ENCODE assay signal across 19 mouse cellular contexts in the genomic region with DNA sequence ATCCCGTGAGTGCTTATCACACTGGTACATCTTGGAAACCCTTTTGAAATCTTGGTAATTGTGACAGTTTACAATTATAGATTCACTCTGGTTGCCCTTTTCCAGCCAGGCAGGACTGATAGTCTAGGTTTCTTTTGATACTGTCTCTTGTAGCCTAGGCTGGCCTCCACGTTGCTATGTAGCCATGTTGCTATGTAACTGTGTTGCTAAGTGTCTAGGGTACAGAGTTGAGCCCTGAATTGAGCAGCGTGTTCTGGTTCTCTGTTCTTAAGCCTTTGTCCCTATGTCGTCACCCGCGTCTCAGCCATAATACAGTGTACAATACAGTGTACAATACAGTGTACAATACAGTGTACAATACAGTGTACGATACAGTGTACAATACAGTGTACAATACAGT.
A peak's percentile ranks its signal among the peaks of the same experiment; 100 is the strongest.
DNase-seq lines count a peak whose midpoint lies in the region; ATAC-seq lines count a peak whose summit lies in the region.
"Had no signal": no experiment of that assay in that cellular context is flagged by ENCODE, and none has a peak within 500 bp of the region (broad histone marks: within the 10 kb centered on the region; RNA-seq: fewer than 3 reads in every experiment).

No protein-coding gene starts in this region.

- no peak overlapping the region for H3K4me3 ChIP-seq in hindbrain, embryonic 11.5 days (ENCODE audit: low read depth, low read length)
- no peak overlapping the region for H3K4me3 ChIP-seq in hindbrain, embryonic 14.5 days (replicated peaks; ENCODE audit: low read length)
- no peak overlapping the region for H3K4me3 ChIP-seq in forebrain, embryonic 16.5 days (replicated peaks; ENCODE audit: low read length)
- no peak overlapping the region for H3K4me3 ChIP-seq in midbrain, embryonic 12.5 days
- H3K4me3 ChIP-seq: heart, embryonic 10.5 days; limb, embryonic 13.5 days; neural tube, embryonic 13.5 days had no signal

- ATAC-seq in hindbrain, embryonic 11.5 days (ENCODE audit: low FRiP score) = peak; percentile 54; the same call in 1 of the 2 replicates
- no peak for ATAC-seq in hindbrain, embryonic 14.5 days (ENCODE audit: low FRiP score)
- 0 out of 2 replicates have a peak, but pooled peaks have one; percentile 39 for ATAC-seq in forebrain, embryonic 16.5 days
- ATAC-seq in midbrain, embryonic 12.5 days (ENCODE audit: low FRiP score, low read depth) = peak; percentile 72
- no peak for ATAC-seq in granulocyte monocyte progenitor cell, adult 5-6 weeks (replicated peaks; ENCODE audit: poor library complexity, severe bottlenecking)

- H3K9ac ChIP-seq in hindbrain, embryonic 11.5 days (ENCODE audit: low read depth, low read length) = no peak overlapping the region
- H3K9ac ChIP-seq in hindbrain, embryonic 14.5 days = no peak overlapping the region
- no peak overlapping the region for H3K9ac ChIP-seq in forebrain, embryonic 16.5 days (replicated peaks; ENCODE audit: low read depth, low read length)
- no peak overlapping the region for H3K9ac ChIP-seq in midbrain, embryonic 12.5 days (replicated peaks)
- H3K9ac ChIP-seq: limb, embryonic 13.5 days; neural tube, embryonic 13.5 days had no signal

- 76% methylated on average over 7 of the region's 7 CpGs for WGBS in hindbrain, embryonic 11.5 days
- WGBS in hindbrain, embryonic 14.5 days = 45% methylated on average over 7 of the region's 7 CpGs
- 30% methylated on average over 7 of the region's 7 CpGs for WGBS in forebrain, embryonic 16.5 days
- WGBS in midbrain, embryonic 12.5 days = 54% methylated on average over 7 of the region's 7 CpGs

- no peaks in the 10 kb centered on the region for H3K36me3 ChIP-seq in hindbrain, embryonic 11.5 days (ENCODE audit: control insufficient read depth, insufficient read depth, low read length)
- H3K36me3 ChIP-seq in hindbrain, embryonic 14.5 days (replicated peaks; ENCODE audit: control insufficient read depth, insufficient read depth) = no peaks in the 10 kb centered on the region
- no peaks in the 10 kb centered on the region for H3K36me3 ChIP-seq in forebrain, embryonic 16.5 days (ENCODE audit: control insufficient read depth, insufficient read depth)
- H3K36me3 ChIP-seq in midbrain, embryonic 12.5 days = no peaks in the 10 kb centered on the region
- H3K36me3 ChIP-seq: heart, embryonic 10.5 days; limb, embryonic 13.5 days; neural tube, embryonic 13.5 days had no signal

- no peaks in the 10 kb centered on the region for H3K9me3 ChIP-seq in hindbrain, embryonic 11.5 days (ENCODE audit: control insufficient read depth, low read length)
- no peaks in the 10 kb centered on the region for H3K9me3 ChIP-seq in hindbrain, embryonic 14.5 days (ENCODE audit: control insufficient read depth, low read length)
- no peaks in the 10 kb centered on the region for H3K9me3 ChIP-seq in forebrain, embryonic 16.5 days (ENCODE audit: control insufficient read depth, low read length)
- no peaks in the 10 kb centered on the region for H3K9me3 ChIP-seq in midbrain, embryonic 12.5 days
- H3K9me3 ChIP-seq: heart, embryonic 10.5 days; limb, embryonic 13.5 days; neural tube, embryonic 13.5 days had no signal

- no peaks in the 10 kb centered on the region for H3K4me1 ChIP-seq in hindbrain, embryonic 11.5 days (replicated peaks; ENCODE audit: control insufficient read depth, insufficient read depth, low read length)
- H3K4me1 ChIP-seq in hindbrain, embryonic 14.5 days (replicated peaks; ENCODE audit: control insufficient read depth, insufficient read depth, low read length) = peaks cover 14% of the 10 kb centered on the region; the same call in 1 of the 2 replicates
- peaks cover 13% of the 10 kb centered on the region for H3K4me1 ChIP-seq in forebrain, embryonic 16.5 days (replicated peaks; ENCODE audit: control insufficient read depth, insufficient read depth, low read length)
- peaks cover 26% of the 10 kb centered on the region for H3K4me1 ChIP-seq in midbrain, embryonic 12.5 days

- no peaks in the 10 kb centered on the region for H3K27me3 ChIP-seq in hindbrain, embryonic 11.5 days (ENCODE audit: control insufficient read depth, insufficient read depth, low read length)
- no peaks in the 10 kb centered on the region for H3K27me3 ChIP-seq in hindbrain, embryonic 14.5 days (ENCODE audit: control insufficient read depth, insufficient read depth, low read length)
- H3K27me3 ChIP-seq in forebrain, embryonic 16.5 days (replicated peaks; ENCODE audit: control insufficient read depth, insufficient read depth, low read length) = no peaks in the 10 kb centered on the region
- no peaks in the 10 kb centered on the region for H3K27me3 ChIP-seq in midbrain, embryonic 12.5 days
- H3K27me3 ChIP-seq: limb, embryonic 13.5 days; neural tube, embryonic 13.5 days had no signal

- peak; percentile 42 for DNase-seq in hindbrain, embryonic 11.5 days (ENCODE audit: low spot score)
- DNase-seq in hindbrain, embryonic 14.5 days (ENCODE audit: low spot score) = no peak
- peak; percentile 5 for DNase-seq in ZHBTc4 (ENCODE audit: low read depth, low spot score)
- no peak for DNase-seq in adrenal gland, adult 18-20 months (ENCODE audit: low spot score in 2 of 2)
- no peak for DNase-seq in right cerebral cortex, postnatal 4 days
- DNase-seq: adrenal gland, postnatal 36 days; cerebellum, postnatal 36 days; gastrocnemius, postnatal 25 days; kidney, adult 18-20 months; kidney, postnatal 14 days; spleen, adult 18-20 months; thymus, postnatal 25 days had no signal

- H3K4me2 ChIP-seq in hindbrain, embryonic 11.5 days (replicated peaks; ENCODE audit: low read depth, low read length) = no peak overlapping the region
- H3K4me2 ChIP-seq in hindbrain, embryonic 14.5 days (replicated peaks) = no peak overlapping the region
- no peak overlapping the region for H3K4me2 ChIP-seq in forebrain, embryonic 16.5 days (ENCODE audit: low read length)
- H3K4me2 ChIP-seq in midbrain, embryonic 12.5 days (replicated peaks) = no peak overlapping the region
- H3K4me2 ChIP-seq: limb, embryonic 13.5 days; neural tube, embryonic 13.5 days had no signal

- no peak overlapping the region for H3K27ac ChIP-seq in hindbrain, embryonic 11.5 days (ENCODE audit: low read depth, low read length)
- H3K27ac ChIP-seq in hindbrain, embryonic 14.5 days = no peak overlapping the region
- no peak overlapping the region for H3K27ac ChIP-seq in forebrain, embryonic 16.5 days (ENCODE audit: low read length)
- H3K27ac ChIP-seq in midbrain, embryonic 12.5 days (replicated peaks) = no peak overlapping the region
- H3K27ac ChIP-seq: heart, embryonic 10.5 days; limb, embryonic 13.5 days; neural tube, embryonic 13.5 days; stomach, postnatal 0 days had no signal

Comparison
In these comparisons a context has a peak if more than half of its experiments do, and no peak if none do; other contexts are left out.
1. ATAC-seq: peak in hindbrain, embryonic 11.5 days (single experiment), forebrain, embryonic 16.5 days (single experiment) and midbrain, embryonic 12.5 days (single experiment); none in hindbrain, embryonic 14.5 days (single experiment) and granulocyte monocyte progenitor cell, adult 5-6 weeks (single experiment).
2. DNase-seq: peak in hindbrain, embryonic 11.5 days (single experiment) and ZHBTc4 (single experiment); none in hindbrain, embryonic 14.5 days (single experiment), adrenal gland, adult 18-20 months (0 of 2) and right cerebral cortex, postnatal 4 days (single experiment).